Mouse (Mus musculus) CH12.LX (cell line): ENCODE measurements at regions not wholly inside any gene's neighbourhood (a gene's known extent, or its start where the extent isn't known, plus 50 kb on each side); places are given as distances from the start of the nearest gene placed in this dataset.

ENCODE experiments used
- DNase-seq: peaks from one replicate; pipeline ENCODE4 v3.0.0-alpha.2; 2013; ENCODE audit errors: extremely low read depth
- H3K27ac ChIP-seq: 2 replicates; pipeline ENCODE4 v1.5.1; 2012; ENCODE audit warnings: low read depth, mild to moderate bottlenecking, control low read depth, moderate library complexity; ENCODE audit not compliant: insufficient read depth
- H3K27me3 ChIP-seq: replicated peaks from 2 replicates; pipeline ENCODE3; 2012; ENCODE audit warnings: inconsistent platforms
- H3K36me3 ChIP-seq, 2 experiments: replicated peaks in 1 of 2; 2 replicates each; pipeline versions ENCODE3 to v1.6.1; 2012; ENCODE audit warnings: inconsistent platforms in 1 of 2, low read length in 1 of 2, mild to moderate bottlenecking in 1 of 2, mixed read lengths in 1 of 2, moderate library complexity in 1 of 2; ENCODE audit not compliant: control insufficient read depth in 1 of 2, insufficient read depth in 1 of 2
- H3K4me1 ChIP-seq, 2 experiments: 2 replicates each; pipeline ENCODE4 v1.6.1; 2012; ENCODE audit warnings: inconsistent platforms in 1 of 2, moderate library complexity in 1 of 2; ENCODE audit not compliant: insufficient read depth in 2 of 2, control insufficient read depth in 1 of 2
- H3K4me2 ChIP-seq: 2 replicates; pipeline ENCODE4 v1.6.1; 2012; ENCODE audit warnings: low read depth, mild to moderate bottlenecking, control low read depth; ENCODE audit not compliant: poor library complexity, insufficient read depth, severe bottlenecking
- H3K4me3 ChIP-seq, 3 experiments: fragments of 150-350 bp in 1 of 3; sonication (generic) in 1 of 3; replicated peaks in 1 of 3; 2 replicates each; pipeline versions ENCODE3 to v1.5.1; 2011 to 2012; ENCODE audit warnings: low read depth in 2 of 3, low read length in 2 of 3, mild to moderate bottlenecking in 2 of 3, moderate library complexity in 2 of 3, control low read depth in 1 of 3, improper control_type of control experiment in 1 of 3, inconsistent platforms in 1 of 3, mixed read lengths in 1 of 3; ENCODE audit not compliant: poor library complexity in 1 of 3
- H3K79me2 ChIP-seq: replicated peaks from 2 replicates; pipeline ENCODE4 v1.6.1; 2012; ENCODE audit warnings: mild to moderate bottlenecking, moderate library complexity; ENCODE audit not compliant: control insufficient read depth, poor library complexity, insufficient read depth, severe bottlenecking; ENCODE audit errors: extremely low read depth
- H3K9ac ChIP-seq: 2 replicates; pipeline ENCODE4 v1.6.1; 2012; ENCODE audit warnings: low read depth, mild to moderate bottlenecking, control low read depth, moderate library complexity; ENCODE audit not compliant: insufficient read depth
- H3K9me3 ChIP-seq: replicated peaks from 2 replicates; pipeline ENCODE3; 2012; ENCODE audit warnings: low read length, inconsistent platforms, mixed read lengths
- BHLHE40 ChIP-seq: IDR thresholded peaks from 2 replicates; pipeline ENCODE4 v1.6.1; 2011; ENCODE audit warnings: mild to moderate bottlenecking, low read depth, low read length, improper control_type of control experiment
- CTCF ChIP-seq, 2 experiments: IDR thresholded peaks in 1 of 2; conservative IDR thresholded peaks in 1 of 2; 2 replicates each; pipeline ENCODE4 v1.5.1; 2011 to 2012; ENCODE audit warnings: low read depth in 2 of 2, low read length in 2 of 2, improper control_type of control experiment in 1 of 2, inconsistent platforms in 1 of 2, mild to moderate bottlenecking in 1 of 2, moderate library complexity in 1 of 2
- E2F4 ChIP-seq: IDR thresholded peaks from 2 replicates; pipeline ENCODE4 v1.6.1; 2011; ENCODE audit warnings: low read depth, low read length, improper control_type of control experiment; ENCODE audit not compliant: insufficient replicate concordance
- ELF1 ChIP-seq: IDR thresholded peaks from 2 replicates; pipeline ENCODE4 v1.6.1; 2014; ENCODE audit warnings: low read depth, mild to moderate bottlenecking, inconsistent platforms, low read length, improper control_type of control experiment
- GABPA ChIP-seq: IDR thresholded peaks from 2 replicates; pipeline ENCODE4 v1.6.1; 2012; ENCODE audit warnings: low read depth, low read length, improper control_type of control experiment, inconsistent platforms; ENCODE audit not compliant: insufficient replicate concordance
- IRF4 ChIP-seq: IDR thresholded peaks from 2 replicates; pipeline ENCODE4 v1.6.1; 2014; ENCODE audit warnings: low read depth, mild to moderate bottlenecking, inconsistent platforms, low read length, improper control_type of control experiment
- JUN ChIP-seq: IDR thresholded peaks from 2 replicates; pipeline ENCODE4 v1.6.1; 2011; ENCODE audit warnings: low read depth, mild to moderate bottlenecking, low read length, improper control_type of control experiment, moderate library complexity; ENCODE audit not compliant: insufficient read depth
- MAX ChIP-seq: IDR thresholded peaks from 2 replicates; pipeline ENCODE4 v1.6.1; 2011; ENCODE audit warnings: low read length, improper control_type of control experiment
- MAZ ChIP-seq: IDR thresholded peaks from 2 replicates; pipeline ENCODE4 v1.6.1; 2012; ENCODE audit warnings: low read depth, mild to moderate bottlenecking, inconsistent platforms, low read length, improper control_type of control experiment, moderate library complexity
- MEF2A ChIP-seq: IDR thresholded peaks from 2 replicates; pipeline ENCODE4 v1.6.1; 2014; ENCODE audit warnings: low read depth, mild to moderate bottlenecking, inconsistent platforms, low read length, improper control_type of control experiment, borderline replicate concordance
- NELFE ChIP-seq: IDR thresholded peaks from 2 replicates; pipeline ENCODE4 v1.6.1; 2011; ENCODE audit warnings: low read depth, low read length, improper control_type of control experiment
- PAX5 ChIP-seq: IDR thresholded peaks from 2 replicates; pipeline ENCODE4 v1.6.1; 2012; ENCODE audit warnings: low read length, inconsistent platforms, mixed read lengths
- POLR2AphosphoS2 ChIP-seq: IDR thresholded peaks from 2 replicates; pipeline ENCODE4 v1.6.1; 2011; ENCODE audit warnings: low read depth, low read length, improper control_type of control experiment
- RCOR1 ChIP-seq: conservative IDR thresholded peaks from 2 replicates; pipeline ENCODE4 v1.6.1; 2012; ENCODE audit warnings: low read depth, mild to moderate bottlenecking, inconsistent platforms, low read length, improper control_type of control experiment
- SIN3A ChIP-seq: IDR thresholded peaks from 2 replicates; pipeline ENCODE4 v1.6.1; 2012; ENCODE audit warnings: low read length, improper control_type of control experiment, inconsistent platforms
- TBP ChIP-seq: conservative IDR thresholded peaks from 2 replicates; pipeline ENCODE4 v1.6.1; 2011; ENCODE audit warnings: low read depth, low read length, improper control_type of control experiment
- TCF12 ChIP-seq: IDR thresholded peaks from 2 replicates; pipeline ENCODE4 v1.6.1; 2014; ENCODE audit warnings: low read depth, mild to moderate bottlenecking, inconsistent platforms, low read length, improper control_type of control experiment
- UBTF ChIP-seq: IDR thresholded peaks from 2 replicates; pipeline ENCODE4 v1.6.1; 2012; ENCODE audit warnings: low read depth, mild to moderate bottlenecking, inconsistent platforms, low read length, improper control_type of control experiment, moderate library complexity
- USF1 ChIP-seq: IDR thresholded peaks from 2 replicates; pipeline ENCODE4 v1.6.1; 2014; ENCODE audit warnings: low read depth, mild to moderate bottlenecking, inconsistent platforms, low read length, improper control_type of control experiment
- ZMIZ1 ChIP-seq: IDR thresholded peaks from 2 replicates; pipeline ENCODE4 v1.6.1; 2012; ENCODE audit warnings: low read depth, mild to moderate bottlenecking, inconsistent platforms, low read length, improper control_type of control experiment
- ZNF384 ChIP-seq: IDR thresholded peaks from 2 replicates; pipeline ENCODE4 v1.6.1; 2012; ENCODE audit warnings: low read depth, low read length, improper control_type of control experiment, inconsistent platforms
- dilution Hi-C: fragments of 300-500 bp; cut with MboI; formaldehyde crosslinking; loops from 2 replicates; pipeline ENCODE4 v1.14.3; 2020; ENCODE audit warnings: low sequenced_read_pairs; ENCODE audit not compliant: extremely low pct_unique_long_range_greater_than_20kb, extremely low pct_ligation_motif_present
- in situ Hi-C: fragments of 300-500 bp; cut with MboI; formaldehyde crosslinking; loops from 3 replicates; pipeline ENCODE4 v1.14.3; 2019; ENCODE audit warnings: low sequenced_read_pairs, low pct_ligation_motif_present, low pct_unique_long_range_greater_than_20kb, mixed read lengths

DNA sequence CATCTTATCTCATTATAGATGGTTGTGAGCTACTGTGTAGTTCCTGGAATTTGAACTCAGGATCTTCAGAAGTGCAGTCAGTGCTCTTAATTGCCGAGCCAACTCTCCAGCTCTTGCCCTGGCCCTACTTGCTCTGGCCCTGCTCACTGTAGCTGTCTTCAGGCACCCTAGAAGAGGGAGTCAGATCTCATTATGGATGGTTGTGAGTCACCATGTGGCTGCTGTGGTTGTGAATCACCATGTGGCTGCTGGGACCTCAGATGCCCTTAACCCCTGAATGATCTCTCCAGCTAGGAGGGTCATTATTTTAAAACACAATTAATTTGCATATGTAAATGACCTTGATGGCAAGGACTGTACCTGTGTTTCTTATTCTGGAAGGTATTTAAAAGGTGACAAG, 249.1 kb upstream of the Pfkp start:
- TF ChIP-seq MAX (no peak), MAZ (no peak), CTCF (conservative IDR thresholded peaks at IDR 0.05 in 1 of 2, IDR thresholded peaks at IDR 0.05 in 1 of 2; ENCODE audit: low read depth in 2 of 2, low read length in 2 of 2) (no peak), TBP (no peak), PAX5 (no peak), GABPA (no peak)
- Histone ChIP-seq H3K4me1 (peaks cover 4 to 6% of the 10 kb centered on the region in 2 experiments), H3K36me3 (no peaks in the 10 kb centered on the region), H3K9me3 (no peaks in the 10 kb centered on the region), H3K9ac (no peak overlapping the region), H3K27me3 (no peaks in the 10 kb centered on the region), H3K4me2 (no peak overlapping the region), H3K27ac (no peak overlapping the region), H3K79me2 (no peaks in the 10 kb centered on the region), H3K4me3 (no peak overlapping the region)
- dilution Hi-C loops = no loop called here
- DNase-seq = peak; percentile 33
- in situ Hi-C loops = no loop called here

DNA sequence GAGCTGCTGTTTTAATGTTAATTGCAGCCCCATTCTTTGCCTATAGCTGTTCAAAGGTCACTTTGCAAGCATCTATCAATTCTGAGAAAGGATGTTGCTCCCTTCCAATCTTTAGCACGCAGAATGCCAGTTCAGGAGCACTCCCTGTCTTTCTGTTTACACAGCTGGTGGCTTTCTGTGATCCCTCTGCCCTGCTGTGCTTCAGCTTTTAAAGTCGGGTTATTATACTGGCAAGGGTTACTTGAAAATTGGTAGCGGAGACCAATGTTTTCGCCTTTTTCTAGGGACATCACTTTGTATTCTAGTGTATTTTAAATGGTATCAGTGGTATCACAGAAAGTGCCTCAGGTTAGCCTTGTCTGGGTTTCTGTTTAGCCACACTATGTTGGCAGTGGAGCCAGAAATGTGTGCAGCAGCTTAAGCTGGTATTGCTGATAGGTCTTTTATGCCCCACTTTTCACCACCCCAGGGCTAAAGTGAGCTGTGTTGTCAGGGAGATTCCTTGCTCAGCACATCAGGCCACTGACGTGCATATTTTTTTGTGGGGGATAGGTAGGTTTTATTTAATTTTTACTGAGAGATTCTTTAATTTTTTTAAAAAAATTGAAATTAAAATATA, 243.0 kb upstream of the Pfkp start:
- in situ Hi-C loops (no loop called here), dilution Hi-C loops (no loop called here)
- no peak overlapping the region for H3K9ac ChIP-seq
- H3K9me3 ChIP-seq = no peaks in the 10 kb centered on the region
- H3K4me1 ChIP-seq = peaks cover 0 to 11% of the 10 kb centered on the region in 2 experiments; a peak in 1 of 4 replicates
- DNase-seq = no peak
- no peak overlapping the region for H3K4me2 ChIP-seq
- H3K36me3 ChIP-seq = no peaks in the 10 kb centered on the region
- TF ChIP-seq MAZ = no peak
- no peak for TF ChIP-seq POLR2AphosphoS2
- no peak for TF ChIP-seq SIN3A
- TF ChIP-seq ZMIZ1 = no peak
- TF ChIP-seq ELF1 = no peak
- no peak for TF ChIP-seq MAX
- TF ChIP-seq PAX5 = no peak
- TF ChIP-seq TCF12 = no peak
- no peak for TF ChIP-seq UBTF
- no peak for TF ChIP-seq USF1
- no peak for TF ChIP-seq GABPA
- no peak for TF ChIP-seq BHLHE40
- no peak for TF ChIP-seq E2F4
- TF ChIP-seq MEF2A = no peak
- no peak for TF ChIP-seq NELFE
- no peak for TF ChIP-seq IRF4
- no peak for TF ChIP-seq JUN
- TF ChIP-seq CTCF (conservative IDR thresholded peaks at IDR 0.05 in 1 of 2, IDR thresholded peaks at IDR 0.05 in 1 of 2; ENCODE audit: low read depth in 2 of 2, low read length in 2 of 2) = no peak
- no peak for TF ChIP-seq RCOR1
- no peak for TF ChIP-seq ZNF384
- H3K4me3 ChIP-seq = no peak overlapping the region
- H3K27me3 ChIP-seq = no peaks in the 10 kb centered on the region
- no peak overlapping the region for H3K27ac ChIP-seq
- no peaks in the 10 kb centered on the region for H3K79me2 ChIP-seq
